Mouse (Mus musculus) spleen, postnatal 10 days (tissue): ENCODE results near the gene Yaf2.
"Not testable (repeated sequence)": the region's sequence is repeated elsewhere in the genome, so short reads cannot be mapped to it uniquely, and the experiment has no call there.

Experiments
- DNase-seq, 2 experiments: peaks; one replicate each; pipeline ENCODE4 v3.0.0; 2021 to 2022; ENCODE audit warnings: low spot score in 2 of 2

The Yaf2 gene

GRCm38 (mm10) chr15:93336925-93337761 lies at the start of gene Yaf2:
Gene Yaf2, minus strand, starts transcription at chr15:93336935.
- DNase-seq, result peak; percentile 74 to 90

- no peak for DNase-seq
Observed at GRCm38 (mm10) chr15:93381337-93381736, 44.6 kb upstream of the Yaf2 start.

GRCm38 (mm10) chr15:93379177-93379576 lies 42.4 kb upstream of the Yaf2 start:
- peak in 1 of 2 experiments; percentile 54 for DNase-seq

GRCm38 (mm10) chr15:93375696-93376095 lies 39.0 kb upstream of the Yaf2 start:
- no peak for DNase-seq

- DNase-seq, result not testable (repeated sequence)
Observed at GRCm38 (mm10) chr15:93372525-93373119, 35.9 kb upstream of the Yaf2 start.

- DNase-seq, result no peak
Observed at GRCm38 (mm10) chr15:93371838-93372237, 35.1 kb upstream of the Yaf2 start.

GRCm38 (mm10) chr15:93368558-93368957 lies 31.8 kb upstream of the Yaf2 start:
- DNase-seq, result no peak

- DNase-seq, result no peak
Observed at GRCm38 (mm10) chr15:93365561-93365960, 28.8 kb upstream of the Yaf2 start.

- no peak for DNase-seq
Observed at GRCm38 (mm10) chr15:93358346-93359095, 21.8 kb upstream of the Yaf2 start.

- no peak for DNase-seq
Observed at GRCm38 (mm10) chr15:93340630-93341379, 4.1 kb upstream of the Yaf2 start.

- no peak for DNase-seq
Observed at GRCm38 (mm10) chr15:93336658-93336924, 144 bp downstream of the Yaf2 start.

- peak; percentile 43 to 60 for DNase-seq
Observed at GRCm38 (mm10) chr15:93335821-93336657, 696 bp downstream of the Yaf2 start.

- DNase-seq, result no peak
Observed at GRCm38 (mm10) chr15:93331256-93331655, 5.5 kb downstream of the Yaf2 start.

GRCm38 (mm10) chr15:93327235-93327634 lies 9.5 kb downstream of the Yaf2 start:
- no peak for DNase-seq

GRCm38 (mm10) chr15:93326651-93327050 lies 10.1 kb downstream of the Yaf2 start:
- no peak for DNase-seq

- DNase-seq, result no peak
Observed at GRCm38 (mm10) chr15:93325360-93325759, 11.4 kb downstream of the Yaf2 start.

- no peak for DNase-seq
Observed at GRCm38 (mm10) chr15:93318781-93319180, 18.0 kb downstream of the Yaf2 start.

- not testable (repeated sequence) for DNase-seq
Observed at GRCm38 (mm10) chr15:93310304-93310703, 26.4 kb downstream of the Yaf2 start.

- DNase-seq, result no peak
Observed at GRCm38 (mm10) chr15:93298197-93298596, 38.5 kb downstream of the Yaf2 start.

GRCm38 (mm10) chr15:93294483-93294882 lies 42.3 kb downstream of the Yaf2 start:
- no peak for DNase-seq

- no peak for DNase-seq
Observed at GRCm38 (mm10) chr15:93288321-93288720, 48.4 kb downstream of the Yaf2 start.
